Mouse (Mus musculus): ENCODE results near the gene Ifi202b. TPM values are rescaled to one million over a fixed set of nuclear protein-coding genes. Genes with fewer than 3 reads are reported as not detected.
"Not testable (repeated sequence)": the region's sequence is repeated elsewhere in the genome, so short reads cannot be mapped to it uniquely, and the experiment has no call there.

Gene Ifi202b
- total RNA-seq (2021): not detected
- long read RNA-seq, experiment 1: 0 reads
- long read RNA-seq, experiment 2: 0 reads

DNA sequence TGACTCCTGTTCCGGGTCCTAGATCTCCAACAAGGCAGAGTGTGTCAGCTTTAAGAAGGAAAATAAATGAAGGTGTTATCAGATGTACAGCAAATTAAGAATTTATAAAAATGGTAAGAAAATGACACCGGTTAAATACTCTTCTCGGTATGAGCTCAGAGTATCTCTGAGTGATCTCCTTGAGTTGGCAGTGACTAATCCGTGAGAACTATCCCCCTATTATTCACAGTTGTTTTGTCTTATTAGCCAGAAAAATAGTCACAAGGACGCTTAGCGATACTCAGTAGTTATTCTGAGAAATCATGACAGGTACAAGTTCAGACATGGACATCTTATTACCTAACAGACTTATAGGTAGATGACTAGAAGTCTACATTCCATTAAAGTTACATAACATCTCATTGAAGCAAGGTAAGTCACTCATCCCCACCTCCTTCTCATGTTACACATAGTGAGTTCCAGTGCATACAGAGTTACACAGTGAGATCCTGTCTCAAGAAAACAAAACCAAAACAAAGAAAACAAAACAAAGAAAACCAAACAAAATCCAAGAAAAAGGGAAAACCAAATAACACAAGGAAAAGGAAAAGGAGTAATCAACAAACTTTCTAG, at the start of gene Ifi202b:
TSS of gene Ifi202b (minus strand) at position 51 of the 612 bp plus-strand sequence.
- intact Hi-C loops (cut with DNase I); DNase-seq: not testable (repeated sequence)

DNA sequence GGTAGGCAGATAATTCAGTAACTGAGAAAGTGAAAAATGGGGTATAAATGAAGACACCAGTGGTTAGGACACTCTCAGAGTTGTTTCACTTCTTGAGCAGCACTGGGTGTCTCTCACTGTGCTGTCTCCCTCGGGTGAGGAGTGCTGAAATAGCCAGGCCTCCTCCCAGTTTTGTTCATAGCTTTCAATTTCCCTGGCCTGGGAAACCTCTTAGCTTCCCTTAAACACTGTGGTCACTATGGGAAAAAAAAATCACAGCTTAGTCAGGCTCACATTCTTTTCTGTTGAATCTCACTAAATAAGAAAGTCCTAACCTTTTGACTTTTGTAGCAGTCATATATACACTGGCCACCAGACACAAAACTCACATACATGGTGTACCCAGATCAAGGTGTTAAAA, 49.2 kb upstream of the Ifi202b start, which contains the start of gene Ifi205:
TSS of gene Ifi205 (minus strand) at position 113 of the 400 bp plus-strand sequence.
- intact Hi-C loops (cut with DNase I): no loop called here
- DNase-seq: no peak

DNA sequence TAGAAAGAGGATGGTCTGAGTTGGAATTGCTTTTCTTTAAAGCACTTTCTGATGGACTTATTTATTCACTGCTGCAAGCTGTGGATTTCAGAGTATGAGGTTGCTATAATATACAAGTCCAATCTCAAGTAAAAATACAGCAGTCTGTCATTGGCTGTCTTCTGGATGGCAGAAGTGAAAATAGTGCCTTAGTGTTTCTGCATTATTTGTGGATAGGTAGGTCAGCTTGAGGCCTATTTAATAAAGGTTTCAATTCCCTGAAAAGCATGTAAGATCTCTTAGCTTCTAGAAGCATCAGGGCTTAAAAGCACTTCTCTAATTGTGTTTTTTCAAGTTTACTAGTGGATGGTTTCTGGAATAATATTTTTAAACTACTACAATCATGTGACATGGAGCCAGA, 24.5 kb upstream of the Ifi202b start:
- DNase-seq; intact Hi-C loops (cut with DNase I): not testable (repeated sequence)

DNA sequence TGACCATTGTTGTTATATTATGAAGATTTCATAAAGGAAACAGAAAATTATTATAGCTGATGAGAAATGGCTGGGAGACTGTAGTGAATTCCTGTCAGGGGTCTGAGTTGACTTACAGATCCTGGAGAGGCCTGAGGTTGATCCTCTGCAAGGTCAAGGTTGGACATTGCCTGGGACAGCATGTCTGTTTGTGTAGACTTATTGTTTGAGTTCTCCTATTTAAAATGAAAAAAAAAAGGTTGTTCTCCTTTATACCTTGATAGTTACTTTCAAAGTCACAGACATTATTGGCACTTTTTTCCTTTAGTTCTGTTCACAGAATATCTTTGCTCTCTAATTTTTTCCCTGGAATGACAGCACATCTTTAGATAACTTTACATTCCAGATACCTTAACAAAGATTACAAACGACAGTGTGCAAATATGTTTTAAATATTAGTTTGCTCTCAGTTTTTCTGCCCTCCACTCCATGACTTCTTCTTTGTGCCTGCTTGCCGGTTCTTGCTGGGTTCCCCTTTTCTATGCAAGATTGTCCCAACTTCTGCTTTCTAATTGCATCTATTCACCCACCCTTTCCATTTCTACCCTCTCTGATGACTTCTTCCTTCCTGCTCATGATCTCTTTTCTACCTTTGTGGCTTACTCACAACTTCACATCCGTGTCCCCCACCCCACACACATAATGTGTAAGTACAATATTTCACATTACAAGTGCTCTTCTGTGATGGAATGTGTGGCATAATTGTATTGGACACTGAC, 22.0 kb upstream of the Ifi202b start:
- DNase-seq; intact Hi-C loops (cut with DNase I): not testable (repeated sequence)

DNA sequence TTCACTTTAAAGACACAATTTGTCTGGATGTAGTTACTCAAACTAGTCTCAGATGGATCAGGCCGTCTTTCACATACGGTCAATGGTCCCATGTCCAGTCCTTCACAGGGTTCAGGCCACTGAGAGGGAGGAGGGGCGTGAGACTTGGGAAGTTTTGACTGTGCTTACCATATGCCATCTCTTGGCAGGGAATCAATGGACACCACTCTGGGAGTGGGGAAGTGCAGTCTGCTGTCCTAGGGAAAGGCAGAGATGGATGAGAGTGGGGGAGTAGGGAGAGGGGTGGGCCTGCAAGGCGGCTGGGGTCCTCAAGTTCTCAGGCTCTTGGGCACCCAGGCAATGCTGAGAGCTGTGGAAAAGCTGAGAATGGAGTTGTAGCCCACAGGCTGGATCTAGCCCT, 12.5 kb upstream of the Ifi202b start:
- DNase-seq: no peak
- intact Hi-C loops (cut with DNase I): no loop called here

DNA sequence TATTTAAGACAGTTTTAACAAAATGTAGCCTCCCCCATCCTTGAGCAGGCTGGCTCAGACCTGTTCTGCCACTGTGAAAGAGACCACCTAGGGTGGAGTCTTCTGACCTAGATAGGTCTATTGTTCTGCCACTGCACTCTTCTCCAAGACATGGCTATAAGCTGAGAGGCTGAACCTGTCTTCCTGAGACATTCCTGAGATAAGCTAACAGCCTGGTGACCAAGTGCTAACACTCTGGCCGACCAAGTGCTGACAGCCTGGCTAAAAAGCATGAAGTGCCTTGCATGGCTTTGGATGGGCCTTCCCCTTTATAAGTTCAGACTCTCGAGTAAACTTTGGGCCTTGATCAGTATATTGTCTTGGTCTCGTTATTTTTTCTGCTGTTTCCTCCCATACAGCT, 1.5 kb downstream of the Ifi202b start:
- intact Hi-C loops (cut with DNase I); DNase-seq: not testable (repeated sequence)

DNA sequence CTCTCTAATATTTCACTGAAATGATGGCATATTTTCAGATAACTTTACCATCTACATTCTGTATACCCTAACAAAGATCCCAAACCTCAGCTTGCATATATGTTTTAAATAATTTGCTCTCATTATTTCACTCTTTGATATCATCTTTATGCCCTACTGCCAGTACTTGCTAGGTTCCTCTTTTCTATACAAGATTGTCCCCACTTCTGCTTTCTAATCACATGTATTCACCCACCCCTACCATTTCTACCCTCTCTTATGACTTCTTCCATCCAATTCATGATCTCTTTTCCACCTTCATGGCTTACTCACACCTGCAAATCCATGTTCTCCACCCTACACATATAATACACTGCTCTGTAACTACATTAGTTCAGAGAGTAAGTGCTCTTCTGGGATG, 4.9 kb downstream of the Ifi202b start:
- intact Hi-C loops (cut with DNase I): no loop called here
- DNase-seq: no peak

DNA sequence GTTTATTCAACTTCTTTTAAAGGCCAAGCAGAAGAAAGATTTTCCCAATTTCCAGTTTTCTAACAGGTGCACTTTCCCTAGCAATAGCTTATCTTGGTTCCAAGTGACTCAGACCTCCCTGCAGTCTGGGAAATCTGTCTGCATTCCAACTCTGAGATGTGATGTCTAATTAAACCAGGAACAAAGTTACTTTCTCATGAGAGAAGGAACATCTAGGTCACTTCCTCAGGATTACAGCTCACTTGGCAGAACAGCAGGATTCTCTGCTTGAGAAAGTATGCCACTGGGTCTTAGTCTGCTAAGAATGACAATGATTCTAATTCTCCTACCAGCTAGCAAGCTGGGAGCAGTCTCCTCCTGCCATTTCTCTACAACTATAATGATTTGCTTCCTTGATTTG, 9.4 kb downstream of the Ifi202b start:
- DNase-seq: peak in 1 of 2 experiments; percentile 5
- intact Hi-C loops (cut with DNase I): no loop called here

DNA sequence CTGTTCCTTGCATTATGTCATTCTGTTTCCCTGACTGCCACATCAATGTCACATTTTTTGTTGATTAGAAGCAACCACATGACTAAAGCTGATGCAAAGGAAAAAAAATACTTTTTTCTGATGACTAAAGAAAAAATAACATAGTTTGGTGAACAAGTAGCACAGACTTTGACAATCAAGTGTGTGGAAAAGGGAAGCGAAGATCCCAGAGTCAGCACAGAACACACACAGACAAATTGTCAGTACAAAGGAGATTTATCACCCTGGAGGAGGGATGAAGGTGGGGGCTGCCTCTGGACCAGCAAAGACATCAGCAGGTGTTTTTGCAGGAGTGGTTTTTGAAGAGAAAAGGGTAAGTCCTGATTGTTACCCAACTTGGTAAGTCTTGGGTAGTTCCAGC, 21.1 kb downstream of the Ifi202b start:
- DNase-seq; intact Hi-C loops (cut with DNase I): not testable (repeated sequence)

DNA sequence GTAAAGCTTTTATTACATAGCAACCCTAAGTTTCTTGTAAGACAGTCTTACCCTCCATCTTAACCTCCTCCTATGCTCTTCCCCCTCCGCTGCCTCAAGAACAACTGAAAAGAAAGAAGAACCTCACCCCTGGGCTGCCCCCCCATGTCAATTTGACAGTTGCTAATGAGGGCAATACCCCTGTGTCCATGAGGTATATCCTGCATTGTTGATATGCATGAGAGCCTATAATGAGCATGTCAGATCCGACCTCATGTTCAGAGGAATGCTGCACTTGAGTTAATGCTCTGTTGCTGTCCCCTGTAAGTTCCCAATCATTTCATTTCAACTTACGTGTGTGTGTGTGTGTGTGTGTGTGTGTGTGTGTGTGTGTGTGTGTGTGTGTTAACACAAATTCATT, 22.5 kb downstream of the Ifi202b start:
- intact Hi-C loops (cut with DNase I); DNase-seq: not testable (repeated sequence)

DNA sequence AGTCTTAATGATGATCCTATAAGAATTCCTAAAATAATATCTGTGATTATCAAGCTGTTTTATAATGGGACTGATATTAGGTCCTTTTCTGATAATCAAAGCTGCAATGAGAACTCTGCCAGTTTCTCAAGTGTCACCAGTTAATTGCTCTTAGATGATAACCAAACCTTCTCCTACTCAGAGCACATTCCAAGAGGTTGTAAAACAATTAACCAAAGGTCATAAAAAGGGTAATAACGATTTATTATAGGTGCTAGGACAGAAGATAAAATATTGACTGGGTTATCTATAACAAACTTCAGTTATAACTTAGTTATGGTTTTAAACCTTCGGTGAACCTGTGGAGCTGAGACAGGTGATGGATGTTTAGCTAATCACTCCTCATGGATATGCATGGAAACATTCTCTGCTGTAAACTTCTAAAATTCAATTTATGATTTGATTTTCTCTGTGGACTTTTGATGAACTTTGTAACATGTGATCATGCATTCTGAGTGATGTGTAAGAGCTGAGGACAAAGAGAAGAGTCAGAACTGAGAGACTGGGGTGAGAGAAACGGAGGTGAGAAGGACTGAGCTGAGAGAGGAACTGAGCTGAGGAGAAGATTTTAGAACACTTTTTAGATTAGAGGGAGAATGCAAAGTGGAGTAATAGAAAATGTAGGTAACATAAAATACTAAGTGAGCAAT, 26.6 kb downstream of the Ifi202b start:
- DNase-seq; intact Hi-C loops (cut with DNase I): not testable (repeated sequence)

DNA sequence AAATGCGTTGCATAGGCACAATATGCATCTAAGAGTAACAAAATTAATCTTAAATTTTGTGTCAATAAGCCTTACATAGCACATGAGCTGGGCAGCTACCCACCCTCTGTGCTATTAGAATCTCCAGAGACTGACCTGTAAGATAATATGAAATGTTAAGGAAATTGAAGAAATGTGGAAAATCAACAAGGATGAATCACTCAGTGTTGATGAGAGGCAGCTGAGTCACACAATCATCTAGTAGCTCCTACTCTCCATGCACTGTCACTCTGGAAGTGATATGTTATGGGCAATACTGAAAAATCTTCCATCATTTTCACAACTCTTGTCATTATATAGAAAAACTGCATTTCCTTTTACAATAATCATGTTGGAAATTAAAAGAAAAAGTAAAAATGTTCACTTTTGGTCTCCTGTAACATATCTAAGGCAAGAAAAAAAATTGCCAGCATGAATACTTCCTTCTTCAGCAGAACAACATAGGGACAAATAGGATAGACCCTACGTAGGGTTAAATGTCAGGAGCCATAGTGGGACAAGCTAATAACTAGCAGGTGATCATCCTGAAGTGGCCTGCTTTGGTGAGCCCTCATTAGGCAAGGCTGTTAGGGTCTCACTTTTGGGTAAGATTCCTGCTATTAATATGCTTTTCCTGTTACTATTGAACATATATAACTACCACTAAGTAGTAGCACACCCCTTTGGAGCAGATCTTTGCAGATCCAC, 27.3 kb downstream of the Ifi202b start:
- DNase-seq: no peak
- intact Hi-C loops (cut with DNase I): no loop called here

DNA sequence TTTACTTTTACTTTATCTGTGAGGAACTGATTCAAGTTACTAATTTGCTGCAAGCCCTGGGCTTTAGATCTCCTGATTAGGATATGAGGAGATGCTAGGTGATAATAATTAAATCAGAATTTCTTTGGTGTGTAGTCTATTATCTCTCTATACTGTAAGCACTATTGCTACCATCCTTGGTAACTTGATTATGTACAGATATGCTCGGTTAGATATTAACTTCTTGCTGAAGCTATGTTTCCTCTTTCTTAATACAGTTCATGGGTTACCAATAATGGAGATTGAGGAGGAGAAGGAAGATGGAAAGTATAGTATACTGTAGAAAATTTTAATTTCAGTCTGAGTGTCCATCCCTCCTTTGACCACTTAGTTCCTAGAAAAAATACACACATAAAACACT, 29.0 kb downstream of the Ifi202b start:
- DNase-seq: no peak
- intact Hi-C loops (cut with DNase I): no loop called here

DNA sequence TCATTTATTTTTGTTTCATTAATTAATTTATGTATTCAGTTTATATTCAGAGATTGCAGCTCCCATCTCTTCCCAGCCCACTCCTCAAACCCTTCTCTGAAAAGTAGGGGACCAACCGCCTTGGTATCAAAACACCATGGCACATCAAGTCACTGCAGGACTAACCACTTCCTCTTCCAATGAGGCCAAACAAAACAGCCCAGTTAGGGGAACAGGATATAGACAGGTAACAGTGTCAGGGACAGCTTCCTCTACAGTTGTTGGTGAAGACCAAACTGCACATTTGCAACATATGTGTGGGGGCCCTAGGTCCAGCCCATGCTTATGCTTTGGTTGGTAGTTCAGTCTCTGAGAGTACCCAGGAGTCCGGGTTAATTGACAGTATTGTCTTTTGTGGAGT, 33.5 kb downstream of the Ifi202b start:
- DNase-seq: not testable (repeated sequence)
- intact Hi-C loops (cut with DNase I): loop anchor here (10.0 kb wide), 1 partner anchor 74 kb away; no protein-coding TSS in a partner anchor

DNA sequence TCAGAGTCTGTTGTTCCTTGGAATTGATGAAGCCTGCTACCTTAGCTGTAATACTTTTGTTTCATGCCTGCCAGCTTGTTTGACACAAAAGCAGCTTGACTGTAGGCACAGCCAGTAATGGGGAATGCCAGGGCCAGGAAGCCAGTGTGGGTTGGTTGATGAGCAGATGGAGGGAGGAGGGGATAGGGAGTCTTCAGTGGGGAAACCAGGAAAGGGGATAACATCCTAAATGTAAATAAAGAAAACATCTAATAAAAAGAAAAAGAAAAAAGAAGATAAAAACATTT, 39.8 kb downstream of the Ifi202b start:
- not testable (repeated sequence) for DNase-seq
- intact Hi-C loops (cut with DNase I): loop anchor here (10.0 kb wide), 1 partner anchor 68 kb away; no protein-coding TSS in a partner anchor

DNA sequence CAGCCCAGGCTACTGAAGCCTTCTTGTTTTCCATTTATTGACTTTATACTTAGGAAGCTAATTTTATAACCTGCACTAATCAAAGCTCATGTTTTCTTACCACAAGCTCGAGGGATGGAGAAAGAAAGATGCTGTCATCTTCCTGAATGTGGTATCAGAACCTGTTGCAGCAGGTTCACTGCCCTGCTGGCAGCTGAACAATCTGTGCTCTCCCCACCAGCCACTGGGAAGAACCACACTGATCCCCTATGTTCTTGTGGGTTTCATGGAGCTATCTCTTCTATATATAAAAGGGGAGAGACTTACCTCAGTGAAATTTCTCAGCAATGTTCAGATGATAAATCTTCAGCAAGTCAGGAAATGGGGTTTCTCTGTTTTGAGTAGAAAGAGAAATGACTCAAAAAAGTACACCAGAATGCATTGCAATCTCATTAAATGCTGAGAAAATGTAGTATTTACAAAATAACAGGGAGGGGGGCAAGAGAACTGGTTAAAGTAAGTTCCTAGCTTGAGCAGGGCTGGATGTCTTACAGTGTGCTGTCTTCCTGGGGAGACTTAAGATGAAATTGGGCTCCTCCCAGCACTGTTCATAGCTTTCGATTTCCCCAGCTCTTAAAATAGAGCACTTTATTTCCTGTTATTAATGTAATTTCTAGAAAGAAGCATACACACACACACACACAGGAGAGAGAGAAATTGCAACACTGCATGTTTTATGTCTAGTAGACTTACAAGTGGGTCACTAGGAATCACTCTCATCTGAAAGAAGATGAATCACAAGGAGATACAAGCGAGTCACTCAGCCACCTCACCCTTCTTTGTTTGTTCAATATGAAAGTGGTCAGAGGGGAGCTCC, 40.4 kb downstream of the Ifi202b start, which contains the start of the genes Mndal and Ifi203:
TSS of gene Mndal (minus strand) at position 568 of the 856 bp plus-strand sequence.
TSS of gene Ifi203 (minus strand) at position 749 of the 856 bp plus-strand sequence.
- intact Hi-C loops (cut with DNase I): loop anchor here (10.0 kb wide), 1 partner anchor 67 kb away; no protein-coding TSS in a partner anchor
- not testable (repeated sequence) for DNase-seq

DNA sequence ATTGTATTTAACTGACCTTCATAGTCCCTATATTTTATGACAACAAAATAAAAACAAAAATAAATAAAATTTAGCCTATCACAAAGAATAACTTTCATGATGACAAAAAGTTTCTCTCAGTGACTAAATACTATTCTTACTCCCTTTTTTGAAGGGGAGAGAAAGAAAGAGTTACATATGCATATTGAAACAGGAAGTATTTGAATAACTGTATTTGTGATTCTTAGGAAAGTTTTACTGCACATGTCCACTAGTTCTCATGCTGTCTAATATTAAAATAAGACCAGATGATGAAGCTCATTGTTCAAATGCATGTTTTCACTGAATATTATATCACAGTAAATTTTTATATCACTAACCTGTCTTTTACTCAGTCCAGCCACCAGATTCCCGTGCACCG, 41.0 kb downstream of the Ifi202b start:
- not testable (repeated sequence) for DNase-seq
- intact Hi-C loops (cut with DNase I): loop anchor here (10.0 kb wide), 1 partner anchor 67 kb away; no protein-coding TSS in a partner anchor

DNA sequence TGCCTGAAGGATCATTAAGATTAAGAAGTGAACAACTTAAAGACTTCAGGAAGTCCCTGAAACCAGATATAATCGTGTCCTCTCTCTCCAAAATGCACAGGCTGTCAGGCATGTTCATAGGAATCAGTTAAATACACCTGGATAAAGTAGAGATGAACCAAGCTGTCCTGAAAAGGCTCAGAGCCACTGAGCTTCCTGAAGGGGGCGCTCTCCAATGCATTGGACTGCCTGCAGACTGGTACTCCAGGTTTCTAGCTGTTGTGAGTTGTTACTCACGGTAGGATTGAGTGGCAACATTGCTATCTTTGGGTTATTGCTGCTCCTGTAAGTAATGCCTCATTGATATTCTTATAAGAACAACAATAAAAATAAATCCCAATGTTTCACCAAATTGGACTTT, 63.3 kb downstream of the Ifi202b start:
- DNase-seq; intact Hi-C loops (cut with DNase I): not testable (repeated sequence)

DNA sequence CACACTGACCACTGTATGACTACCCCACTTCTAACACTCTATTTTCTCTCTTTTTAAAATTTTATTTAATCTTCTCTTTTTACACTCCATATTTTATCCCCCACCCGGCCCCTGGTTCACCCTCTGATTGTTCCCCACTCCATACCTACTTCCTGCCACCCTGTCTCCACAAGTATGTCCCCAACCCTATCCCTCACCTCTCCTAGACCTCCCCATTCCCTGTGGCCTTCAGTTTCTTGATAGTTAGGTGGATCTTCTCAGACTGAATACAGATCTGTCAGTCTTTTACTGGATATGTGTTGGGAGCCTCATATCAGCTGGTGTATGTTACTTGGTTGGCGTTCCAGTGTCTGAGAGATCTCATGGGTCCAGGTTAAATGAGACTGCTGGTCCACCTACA, 68.0 kb downstream of the Ifi202b start:
- intact Hi-C loops (cut with DNase I): no loop called here
- no peak for DNase-seq
